Mouse (Mus musculus): Measurements from ENCODE around the gene Pfkfb2. TPM values are rescaled to one million over a fixed set of nuclear protein-coding genes. Genes with fewer than 3 reads are reported as not detected.

Gene Pfkfb2
- total RNA-seq, 1 experiment, result 10.0 TPM

DNA sequence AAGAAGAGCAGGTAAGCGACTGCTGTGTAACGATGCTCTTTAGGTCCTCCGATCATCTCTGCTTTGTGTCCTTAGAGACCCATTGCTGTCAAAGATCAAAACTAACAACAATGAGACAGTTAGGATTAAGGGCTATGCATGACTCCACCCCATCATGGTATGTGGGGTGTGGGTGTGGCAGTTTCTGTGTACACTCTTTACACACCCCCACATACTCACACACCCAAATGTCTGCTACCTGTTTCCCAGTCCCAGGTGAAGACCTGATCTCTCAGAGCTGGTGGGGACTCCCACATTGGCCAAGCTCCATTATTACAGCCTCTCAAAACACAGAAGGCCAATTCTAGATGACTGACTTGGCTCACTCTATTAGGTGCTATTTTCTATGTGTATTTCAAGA lies 16.5 kb upstream of the Pfkfb2 start:
- no peak for TF ChIP-seq ZC3H11A (IDR thresholded peaks at IDR 0.05; ENCODE audit: borderline replicate concordance, low read depth, low read length)
- no peak for TF ChIP-seq CHD2 (IDR thresholded peaks at IDR 0.05; ENCODE audit: low read depth, low read length)
- no peak for TF ChIP-seq ZNF384 (IDR thresholded peaks at IDR 0.05; ENCODE audit: low read depth, low read length)
- TF ChIP-seq MAFK (IDR thresholded peaks at IDR 0.05; ENCODE audit: insufficient read depth, low read depth, low read length), result no peak
- TF ChIP-seq HCFC1 (IDR thresholded peaks at IDR 0.05; ENCODE audit: borderline replicate concordance, insufficient read depth, low read length), result no peak
- no peak overlapping the region for H3K4me3 ChIP-seq (ENCODE audit: insufficient read depth in 1 of 2, low read depth in 1 of 2, low read length in 2 of 2, poor library complexity in 1 of 2, severe bottlenecking in 1 of 2)
- no peak overlapping the region for H3K27ac ChIP-seq (ENCODE audit: insufficient read depth, low read depth, low read length, poor library complexity, severe bottlenecking)
- no peak for DNase-seq (ENCODE audit: low read depth, low spot score)
- H3K4me1 ChIP-seq (ENCODE audit: control insufficient read depth in 2 of 2, insufficient read depth in 2 of 2, low read length in 2 of 2, poor library complexity in 1 of 2), result peaks cover 0 to 5% of the 10 kb centered on the region in 2 experiments; a peak in 2 of 4 replicates
- no peaks in the 10 kb centered on the region for H3K9me3 ChIP-seq (ENCODE audit: control insufficient read depth, insufficient read depth, low read depth, low read length)
- no peak overlapping the region for H3K9ac ChIP-seq (ENCODE audit: insufficient read depth, low read depth, low read length, poor library complexity, severe bottlenecking)
- in situ Hi-C loops (cut with MboI; ENCODE audit: low sequenced_read_pairs in 2 of 2, unreplicated experiment in 2 of 2), result no loop called here
- H3K36me3 ChIP-seq (ENCODE audit: control insufficient read depth, insufficient read depth, low read length, poor library complexity, severe bottlenecking), result no peaks in the 10 kb centered on the region

DNA sequence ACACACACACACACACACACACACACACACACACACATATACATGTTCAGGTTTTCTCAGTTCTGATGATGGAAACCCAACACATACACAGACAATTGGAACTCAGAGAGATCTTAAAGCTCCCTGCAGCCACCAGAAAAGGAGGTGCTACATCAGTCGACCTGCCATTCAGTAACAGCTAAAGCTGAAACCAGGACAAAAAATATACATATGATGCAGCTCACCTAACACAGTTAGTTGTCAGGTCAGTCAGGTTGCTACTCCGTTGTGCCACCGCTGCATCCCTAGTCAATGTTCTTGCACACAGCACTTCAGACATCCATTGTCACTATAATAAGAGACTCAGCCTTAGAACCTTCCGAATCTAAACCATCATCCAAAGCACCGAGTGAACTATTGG lies 15.9 kb upstream of the Pfkfb2 start:
- peaks cover 0 to 5% of the 10 kb centered on the region in 2 experiments; a peak in 2 of 4 replicates for H3K4me1 ChIP-seq (ENCODE audit: control insufficient read depth in 2 of 2, insufficient read depth in 2 of 2, low read length in 2 of 2, poor library complexity in 1 of 2)
- no peaks in the 10 kb centered on the region for H3K9me3 ChIP-seq (ENCODE audit: control insufficient read depth, insufficient read depth, low read depth, low read length)
- H3K9ac ChIP-seq (ENCODE audit: insufficient read depth, low read depth, low read length, poor library complexity, severe bottlenecking), result no peak overlapping the region
- H3K4me3 ChIP-seq (ENCODE audit: insufficient read depth in 1 of 2, low read depth in 1 of 2, low read length in 2 of 2, poor library complexity in 1 of 2, severe bottlenecking in 1 of 2), result no peak overlapping the region
- no peak for TF ChIP-seq CHD2 (IDR thresholded peaks at IDR 0.05; ENCODE audit: low read depth, low read length)
- TF ChIP-seq ZC3H11A (IDR thresholded peaks at IDR 0.05; ENCODE audit: borderline replicate concordance, low read depth, low read length), result no peak
- no peak for TF ChIP-seq MAFK (IDR thresholded peaks at IDR 0.05; ENCODE audit: insufficient read depth, low read depth, low read length)
- no peak for TF ChIP-seq ZNF384 (IDR thresholded peaks at IDR 0.05; ENCODE audit: low read depth, low read length)
- no peak for TF ChIP-seq HCFC1 (IDR thresholded peaks at IDR 0.05; ENCODE audit: borderline replicate concordance, insufficient read depth, low read length)
- no peak for DNase-seq (ENCODE audit: low read depth, low spot score)
- in situ Hi-C loops (cut with MboI; ENCODE audit: low sequenced_read_pairs in 2 of 2, unreplicated experiment in 2 of 2), result no loop called here
- H3K36me3 ChIP-seq (ENCODE audit: control insufficient read depth, insufficient read depth, low read length, poor library complexity, severe bottlenecking), result no peaks in the 10 kb centered on the region
- no peak overlapping the region for H3K27ac ChIP-seq (ENCODE audit: insufficient read depth, low read depth, low read length, poor library complexity, severe bottlenecking)

DNA sequence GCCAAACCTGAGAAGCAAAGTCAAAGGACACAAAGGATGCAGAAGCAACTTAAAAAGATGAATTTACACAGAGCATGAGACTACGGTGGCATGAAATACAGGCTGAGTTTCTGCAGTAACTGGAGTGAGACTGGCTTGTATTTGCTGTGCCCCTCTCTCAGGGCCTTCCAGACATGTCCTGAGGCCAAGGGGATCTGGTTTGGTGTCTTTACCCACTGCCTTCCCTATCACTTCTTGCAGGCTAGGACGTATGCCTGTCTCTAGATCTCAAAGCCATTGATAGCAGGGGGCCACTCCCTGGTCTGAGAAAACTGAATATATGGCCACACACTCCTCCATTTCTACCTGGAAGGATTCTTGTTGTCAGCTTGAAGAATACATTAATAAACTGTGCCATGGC lies 15.2 kb upstream of the Pfkfb2 start:
- Histone ChIP-seq H3K9ac (ENCODE audit: insufficient read depth, low read depth, low read length, poor library complexity, severe bottlenecking) (no peak overlapping the region), H3K27ac (ENCODE audit: insufficient read depth, low read depth, low read length, poor library complexity, severe bottlenecking) (no peak overlapping the region), H3K36me3 (ENCODE audit: control insufficient read depth, insufficient read depth, low read length, poor library complexity, severe bottlenecking) (no peaks in the 10 kb centered on the region), H3K9me3 (ENCODE audit: control insufficient read depth, insufficient read depth, low read depth, low read length) (no peaks in the 10 kb centered on the region), H3K4me3 (ENCODE audit: insufficient read depth in 1 of 2, low read depth in 1 of 2, low read length in 2 of 2, poor library complexity in 1 of 2, severe bottlenecking in 1 of 2) (no peak overlapping the region), H3K4me1 (ENCODE audit: control insufficient read depth in 2 of 2, insufficient read depth in 2 of 2, low read length in 2 of 2, poor library complexity in 1 of 2) (peaks cover 0 to 5% of the 10 kb centered on the region in 2 experiments; a peak in 2 of 4 replicates)
- in situ Hi-C loops (cut with MboI; ENCODE audit: low sequenced_read_pairs in 2 of 2, unreplicated experiment in 2 of 2), result no loop called here
- no peak for DNase-seq (ENCODE audit: low read depth, low spot score)
- TF ChIP-seq CHD2 (IDR thresholded peaks at IDR 0.05; ENCODE audit: low read depth, low read length), result no peak
- no peak for TF ChIP-seq ZC3H11A (IDR thresholded peaks at IDR 0.05; ENCODE audit: borderline replicate concordance, low read depth, low read length)
- no peak for TF ChIP-seq MAFK (IDR thresholded peaks at IDR 0.05; ENCODE audit: insufficient read depth, low read depth, low read length)
- no peak for TF ChIP-seq HCFC1 (IDR thresholded peaks at IDR 0.05; ENCODE audit: borderline replicate concordance, insufficient read depth, low read length)
- no peak for TF ChIP-seq ZNF384 (IDR thresholded peaks at IDR 0.05; ENCODE audit: low read depth, low read length)

DNA sequence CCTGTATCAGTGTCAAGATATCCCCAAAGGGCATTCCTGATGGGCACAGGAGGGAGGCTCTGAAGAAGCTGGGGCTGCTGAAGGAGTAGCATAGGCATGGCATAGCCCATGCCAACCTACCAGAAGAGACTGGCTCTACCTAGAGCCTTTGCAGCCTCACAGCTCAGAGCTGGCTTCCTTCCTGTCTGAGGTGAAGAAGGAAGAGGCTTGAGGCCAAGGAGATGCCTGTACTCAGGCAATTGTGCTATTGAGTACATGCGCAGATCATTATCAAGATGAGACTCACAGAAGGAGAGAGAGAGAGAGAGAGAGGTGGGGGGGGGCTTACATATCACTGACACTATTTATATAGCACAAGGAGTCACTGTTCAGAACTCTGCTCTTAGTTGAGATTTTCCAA lies 14.7 kb upstream of the Pfkfb2 start:
- in situ Hi-C loops (cut with MboI; ENCODE audit: low sequenced_read_pairs in 2 of 2, unreplicated experiment in 2 of 2), result no loop called here
- Histone ChIP-seq H3K4me3 (ENCODE audit: insufficient read depth in 1 of 2, low read depth in 1 of 2, low read length in 2 of 2, poor library complexity in 1 of 2, severe bottlenecking in 1 of 2) (no peak overlapping the region), H3K4me1 (ENCODE audit: control insufficient read depth in 2 of 2, insufficient read depth in 2 of 2, low read length in 2 of 2, poor library complexity in 1 of 2) (peaks cover 0 to 5% of the 10 kb centered on the region in 2 experiments; a peak in 2 of 4 replicates), H3K9ac (ENCODE audit: insufficient read depth, low read depth, low read length, poor library complexity, severe bottlenecking) (no peak overlapping the region), H3K27ac (ENCODE audit: insufficient read depth, low read depth, low read length, poor library complexity, severe bottlenecking) (no peak overlapping the region), H3K36me3 (ENCODE audit: control insufficient read depth, insufficient read depth, low read length, poor library complexity, severe bottlenecking) (no peaks in the 10 kb centered on the region), H3K9me3 (ENCODE audit: control insufficient read depth, insufficient read depth, low read depth, low read length) (no peaks in the 10 kb centered on the region)
- TF ChIP-seq MAFK (IDR thresholded peaks at IDR 0.05; ENCODE audit: insufficient read depth, low read depth, low read length) (no peak), ZC3H11A (IDR thresholded peaks at IDR 0.05; ENCODE audit: borderline replicate concordance, low read depth, low read length) (no peak), CHD2 (IDR thresholded peaks at IDR 0.05; ENCODE audit: low read depth, low read length) (no peak), ZNF384 (IDR thresholded peaks at IDR 0.05; ENCODE audit: low read depth, low read length) (no peak), HCFC1 (IDR thresholded peaks at IDR 0.05; ENCODE audit: borderline replicate concordance, insufficient read depth, low read length) (no peak)
- DNase-seq (ENCODE audit: low read depth, low spot score), result no peak

DNA sequence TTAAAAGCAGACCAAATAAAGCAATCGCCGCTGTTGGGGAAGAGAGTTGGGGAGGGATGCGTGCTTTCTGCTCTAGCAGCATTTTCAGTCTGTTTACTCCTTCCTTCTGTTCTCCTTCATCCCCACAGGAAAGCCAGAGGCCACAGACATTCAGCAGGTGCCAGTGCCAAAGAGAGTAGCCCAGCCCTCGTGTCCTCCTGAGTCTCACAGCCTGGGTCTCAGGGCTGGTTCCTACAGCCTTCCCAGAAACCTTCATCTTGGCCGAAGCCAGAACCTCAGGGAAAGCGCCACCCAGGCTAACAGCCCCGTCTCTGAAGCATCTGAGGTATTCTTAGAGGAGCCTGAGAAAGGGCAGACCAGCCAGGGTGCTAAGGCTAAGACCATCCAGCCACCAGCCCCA lies 13.1 kb upstream of the Pfkfb2 start:
- TF ChIP-seq ZNF384 (IDR thresholded peaks at IDR 0.05; ENCODE audit: low read depth, low read length) (no peak), HCFC1 (IDR thresholded peaks at IDR 0.05; ENCODE audit: borderline replicate concordance, insufficient read depth, low read length) (no peak), CHD2 (IDR thresholded peaks at IDR 0.05; ENCODE audit: low read depth, low read length) (no peak), MAFK (IDR thresholded peaks at IDR 0.05; ENCODE audit: insufficient read depth, low read depth, low read length) (no peak), ZC3H11A (IDR thresholded peaks at IDR 0.05; ENCODE audit: borderline replicate concordance, low read depth, low read length) (no peak)
- Histone ChIP-seq H3K9me3 (ENCODE audit: control insufficient read depth, insufficient read depth, low read depth, low read length) (no peaks in the 10 kb centered on the region), H3K4me3 (ENCODE audit: insufficient read depth in 1 of 2, low read depth in 1 of 2, low read length in 2 of 2, poor library complexity in 1 of 2, severe bottlenecking in 1 of 2) (no peak overlapping the region), H3K4me1 (ENCODE audit: control insufficient read depth in 2 of 2, insufficient read depth in 2 of 2, low read length in 2 of 2, poor library complexity in 1 of 2) (peaks cover 0 to 7% of the 10 kb centered on the region in 2 experiments; a peak in 2 of 4 replicates), H3K36me3 (ENCODE audit: control insufficient read depth, insufficient read depth, low read length, poor library complexity, severe bottlenecking) (no peaks in the 10 kb centered on the region), H3K9ac (ENCODE audit: insufficient read depth, low read depth, low read length, poor library complexity, severe bottlenecking) (no peak overlapping the region), H3K27ac (ENCODE audit: insufficient read depth, low read depth, low read length, poor library complexity, severe bottlenecking) (no peak overlapping the region)
- no peak for DNase-seq (ENCODE audit: low read depth, low spot score)
- in situ Hi-C loops (cut with MboI; ENCODE audit: low sequenced_read_pairs in 2 of 2, unreplicated experiment in 2 of 2), result no loop called here

Data from ES-E14 (cell line).